Mouse (Mus musculus) heart, embryonic 16.5 days (tissue): ENCODE measurements at regions not wholly inside any gene's neighbourhood (a gene's known extent, or its start where the extent isn't known, plus 50 kb on each side); places are given as distances from the start of the nearest gene placed in this dataset.

Experiments used
- ATAC-seq: fragments of 200-750 bp; cut with Nextera tagmentation; replicated peaks from 2 replicates; pipeline ENCODE4 v1.8.0; 2017; ENCODE audit warnings: moderate number of reproducible peaks; ENCODE audit not compliant: insufficient read depth, low FRiP score; ENCODE audit errors: extremely low read depth
- H3K27ac ChIP-seq: fragments of 300-500 bp; sonication (generic); 2 replicates; pipeline ENCODE4 v1.5.1; 2014; ENCODE audit warnings: mild to moderate bottlenecking, low read length, control low read depth, moderate library complexity
- H3K27me3 ChIP-seq: fragments of 300-500 bp; sonication (generic); 2 replicates; pipeline ENCODE4 v1.6.1; 2014; ENCODE audit warnings: low read length, mixed read lengths; ENCODE audit not compliant: control insufficient read depth, insufficient read depth
- H3K36me3 ChIP-seq: fragments of 300-500 bp; sonication (generic); 2 replicates; pipeline ENCODE4 v1.6.1; 2014; ENCODE audit not compliant: control insufficient read depth, insufficient read depth
- H3K4me1 ChIP-seq: fragments of 300-500 bp; sonication (generic); 2 replicates; pipeline ENCODE4 v1.6.1; 2014; ENCODE audit warnings: low read length, mixed read lengths; ENCODE audit not compliant: control insufficient read depth, insufficient read depth
- H3K4me2 ChIP-seq: fragments of 300-500 bp; sonication (generic); 2 replicates; pipeline ENCODE4 v1.6.1; 2014; ENCODE audit warnings: low read depth, mild to moderate bottlenecking, control low read depth, low read length
- H3K4me3 ChIP-seq: fragments of 300-500 bp; sonication (generic); 2 replicates; pipeline ENCODE4 v1.5.1; 2014; ENCODE audit warnings: mild to moderate bottlenecking, control low read depth, low read length
- H3K9ac ChIP-seq: fragments of 300-500 bp; sonication (generic); 2 replicates; pipeline ENCODE4 v1.6.1; 2014; ENCODE audit warnings: low read length, control low read depth
- H3K9me3 ChIP-seq: fragments of 300-500 bp; sonication (generic); replicated peaks from 2 replicates; pipeline ENCODE4 v1.6.1; 2016; ENCODE audit warnings: low read length; ENCODE audit not compliant: control insufficient read depth
- WGBS: fragments of 180-500 bp; shearing (Covaris S2); extraction: QIAGEN DNeasy Blood & Tissue Kit; methylation state at CpG from one replicate; pipeline ENCODE4 v1.1.7; 2014; 5-methylcytosine and 5-hydroxymethylcytosine counted together

DNA sequence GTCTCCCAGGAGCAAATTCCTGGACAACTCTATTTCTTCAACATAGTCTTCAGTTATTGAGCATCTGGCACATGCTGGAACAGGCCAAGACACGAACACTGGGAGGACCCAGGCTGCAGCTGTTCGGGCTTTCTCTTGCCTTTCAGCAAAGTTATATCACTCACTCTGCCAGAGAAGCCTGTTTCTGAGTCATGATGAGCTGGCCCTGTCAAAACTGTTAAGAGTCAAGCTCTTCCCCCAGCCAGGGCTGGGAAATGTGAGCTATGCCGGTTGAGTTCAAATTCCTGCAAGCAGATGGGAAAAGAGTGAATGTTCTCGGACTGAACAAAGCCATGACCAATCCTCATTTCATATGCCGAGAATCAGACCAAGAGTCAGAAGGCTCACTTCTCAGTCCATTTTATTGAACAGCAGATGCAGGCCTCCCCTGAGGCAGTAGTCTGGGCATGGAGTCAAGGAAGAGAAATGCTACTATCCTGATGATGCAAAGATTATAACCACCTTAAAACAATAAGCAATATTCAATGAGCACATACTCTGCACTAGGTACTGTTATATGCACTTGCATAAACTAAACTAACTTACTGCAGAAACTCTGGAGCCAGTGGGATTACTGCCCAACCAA is 90.7 kb upstream of the Slc22a22 start:
- Histone ChIP-seq H3K4me3 (no peak overlapping the region), H3K27ac (no peak overlapping the region), H3K36me3 (no peaks in the 10 kb centered on the region), H3K4me1 (no peaks in the 10 kb centered on the region), H3K27me3 (no peaks in the 10 kb centered on the region), H3K9me3 (no peaks in the 10 kb centered on the region), H3K4me2 (no peak overlapping the region), H3K9ac (no peak overlapping the region)
- ATAC-seq: no peak
- WGBS: 56% methylated on average over 5 of the region's 5 CpGs

DNA sequence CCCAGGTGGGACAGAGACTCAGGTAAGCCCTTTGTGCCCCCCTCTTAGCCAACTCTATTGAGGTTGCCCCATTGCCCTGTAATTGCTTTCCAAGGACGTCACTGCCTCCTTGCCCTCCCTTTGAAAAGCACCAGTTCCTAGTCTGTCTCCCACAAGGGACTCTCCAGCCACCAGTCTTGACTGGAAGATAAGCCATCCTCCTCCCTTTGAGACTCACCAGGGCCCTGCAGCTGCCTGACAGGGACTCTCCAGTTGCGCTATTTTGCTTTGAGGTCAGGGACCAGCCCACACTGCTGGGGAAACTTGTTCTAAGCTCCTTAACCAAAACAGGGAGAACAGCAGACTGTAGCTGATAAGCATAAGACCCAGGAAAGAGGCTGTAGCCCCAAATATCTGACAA is 69.7 kb upstream of the Slc22a22 start:
- no peaks in the 10 kb centered on the region for H3K4me1 ChIP-seq
- 44% methylated on average over 2 of the region's 2 CpGs for WGBS
- ATAC-seq: no peak
- H3K27me3 ChIP-seq: no peaks in the 10 kb centered on the region
- H3K27ac ChIP-seq: no peak overlapping the region
- H3K9me3 ChIP-seq: 0 out of 2 replicates have a peak, but pooled peaks cover 3% of the 10 kb centered on the region
- H3K4me2 ChIP-seq: no peak overlapping the region
- no peak overlapping the region for H3K4me3 ChIP-seq
- H3K36me3 ChIP-seq: no peaks in the 10 kb centered on the region
- H3K9ac ChIP-seq: no peak overlapping the region

DNA sequence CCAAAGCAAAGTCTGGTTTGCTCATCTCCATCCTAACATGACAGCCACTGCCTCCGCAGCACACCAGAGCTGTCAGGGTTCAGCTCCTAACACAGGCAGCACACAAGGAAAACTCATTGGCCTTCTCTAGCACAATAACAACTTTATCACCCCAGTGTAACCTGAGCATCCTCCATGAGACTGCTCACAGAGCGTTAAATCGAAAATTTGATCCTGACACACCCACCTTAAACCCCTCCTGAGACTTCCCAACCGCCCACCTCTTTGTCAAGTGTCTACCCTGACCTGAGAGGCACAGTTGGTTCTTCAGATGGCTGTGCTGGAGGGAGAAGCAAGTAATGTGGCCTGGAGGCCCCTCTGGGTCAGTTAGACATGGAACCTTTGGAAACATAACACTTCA is 67.7 kb upstream of the Slc22a22 start:
- 0 out of 2 replicates have a peak, but pooled peaks cover 3% of the 10 kb centered on the region for H3K9me3 ChIP-seq
- no peaks in the 10 kb centered on the region for H3K36me3 ChIP-seq
- no peaks in the 10 kb centered on the region for H3K27me3 ChIP-seq
- 79% methylated on average over 4 of the region's 4 CpGs for WGBS
- H3K4me3 ChIP-seq: no peak overlapping the region
- H3K27ac ChIP-seq: no peak overlapping the region
- no peak overlapping the region for H3K9ac ChIP-seq
- no peaks in the 10 kb centered on the region for H3K4me1 ChIP-seq
- no peak overlapping the region for H3K4me2 ChIP-seq
- ATAC-seq: no peak

DNA sequence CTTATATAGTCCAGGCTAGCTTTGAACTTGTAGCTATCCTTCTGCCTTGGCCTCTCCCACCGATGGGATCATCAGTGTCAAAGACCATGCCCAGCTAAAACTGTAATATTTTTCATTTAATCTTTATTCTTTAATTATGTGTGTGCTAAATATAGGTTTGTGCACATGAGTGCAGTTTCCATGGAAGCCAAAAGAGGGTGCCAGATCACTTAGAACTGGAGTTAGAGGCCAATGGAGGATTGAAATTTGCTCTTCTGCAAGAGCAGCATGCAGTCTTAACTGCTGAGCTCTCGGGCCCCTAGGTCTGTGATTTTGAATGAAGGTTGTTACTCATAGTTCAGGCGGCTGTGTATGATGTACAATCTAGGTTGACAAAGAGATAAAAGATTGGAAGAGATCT is 66.6 kb upstream of the Slc22a22 start:
- no peak for ATAC-seq
- no peaks in the 10 kb centered on the region for H3K27me3 ChIP-seq
- no peak overlapping the region for H3K27ac ChIP-seq
- H3K4me1 ChIP-seq: no peaks in the 10 kb centered on the region
- 68% methylated on average over 3 of the region's 3 CpGs for WGBS
- no peaks in the 10 kb centered on the region for H3K36me3 ChIP-seq
- H3K9ac ChIP-seq: no peak overlapping the region
- H3K9me3 ChIP-seq: 0 out of 2 replicates have a peak, but pooled peaks cover 3% of the 10 kb centered on the region
- H3K4me3 ChIP-seq: no peak overlapping the region
- H3K4me2 ChIP-seq: no peak overlapping the region

DNA sequence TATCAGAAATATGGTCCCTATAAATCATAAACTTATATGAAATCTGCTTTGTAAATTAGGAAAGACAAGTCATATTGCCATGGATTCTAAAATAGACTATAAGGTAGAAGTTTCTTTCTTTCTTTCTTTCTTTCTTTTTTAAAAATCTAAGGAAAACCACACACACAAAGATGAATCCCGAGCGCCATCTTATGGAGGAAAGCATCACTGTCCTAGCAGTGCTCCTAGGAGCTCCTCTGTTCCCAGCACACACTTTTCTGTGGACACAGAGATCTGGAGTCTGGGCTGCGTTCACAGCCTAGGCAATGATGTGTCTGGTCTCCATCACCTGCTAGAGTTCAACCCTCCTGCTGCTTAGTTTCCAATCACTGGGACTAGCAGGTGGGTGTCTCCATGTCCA is 65.2 kb upstream of the Slc22a22 start:
- WGBS: 23% methylated on average over 3 of the region's 3 CpGs
- ATAC-seq: no peak
- Histone ChIP-seq H3K27me3 (no peaks in the 10 kb centered on the region), H3K27ac (no peak overlapping the region), H3K4me2 (no peak overlapping the region), H3K36me3 (no peaks in the 10 kb centered on the region), H3K4me1 (no peaks in the 10 kb centered on the region), H3K4me3 (no peak overlapping the region), H3K9me3 (0 out of 2 replicates have a peak, but pooled peaks cover 3% of the 10 kb centered on the region), H3K9ac (no peak overlapping the region)

DNA sequence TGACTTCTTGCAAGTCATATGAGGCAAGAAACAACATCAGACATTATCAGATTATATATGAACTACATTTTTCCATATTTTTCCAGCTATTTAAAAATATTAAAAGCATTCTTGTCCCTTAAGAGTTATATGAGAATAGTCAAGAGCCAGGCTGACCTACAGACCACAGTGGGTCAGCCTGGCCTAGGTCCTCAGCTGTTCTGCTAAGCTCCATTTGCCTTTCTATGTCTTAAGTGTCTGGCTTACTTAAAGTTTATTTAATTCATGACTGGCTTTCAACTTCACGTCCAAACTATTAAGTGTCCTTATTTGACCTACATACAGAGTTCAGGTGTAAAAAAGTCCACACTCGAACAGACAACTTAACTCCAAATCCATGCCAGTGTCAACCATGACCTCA is 58.1 kb upstream of the Slc22a22 start:
- H3K4me1 ChIP-seq: no peaks in the 10 kb centered on the region
- H3K27me3 ChIP-seq: no peaks in the 10 kb centered on the region
- H3K4me2 ChIP-seq: no peak overlapping the region
- no peak for ATAC-seq
- 62% methylated on average over 2 of the region's 2 CpGs for WGBS
- no peaks in the 10 kb centered on the region for H3K36me3 ChIP-seq
- H3K27ac ChIP-seq: no peak overlapping the region
- no peaks in the 10 kb centered on the region for H3K9me3 ChIP-seq
- no peak overlapping the region for H3K9ac ChIP-seq
- H3K4me3 ChIP-seq: no peak overlapping the region
